Mouse (Mus musculus): ENCODE measurements at regions not wholly inside any gene's neighbourhood (a gene's known extent, or its start where the extent isn't known, plus 50 kb on each side); places are given as distances from the start of the nearest gene placed in this dataset.

- H3K4me2 ChIP-seq = no peak overlapping the region
- no peaks in the 10 kb centered on the region for H3K27me3 ChIP-seq
- no peak overlapping the region for H3K9ac ChIP-seq
- H3K36me3 ChIP-seq (replicated peaks) = no peaks in the 10 kb centered on the region
- H3K4me3 ChIP-seq (replicated peaks) = no peak overlapping the region
- 92% methylated on average over 5 of the region's 5 CpGs for WGBS
- H3K27ac ChIP-seq = no peak overlapping the region
- H3K4me1 ChIP-seq = no peaks in the 10 kb centered on the region
- no peak for ATAC-seq (ENCODE audit: low FRiP score)
- H3K9me3 ChIP-seq = no peaks in the 10 kb centered on the region
Measured at GRCm38 (mm10) chr12:14687263-14687662, 535.4 kb upstream of the Fam84a start.

GRCm38 (mm10) chr12:14676230-14676629, 524.4 kb upstream of the Fam84a start:
- Histone ChIP-seq H3K4me1 (no peaks in the 10 kb centered on the region), H3K9ac (no peak overlapping the region), H3K4me2 (no peak overlapping the region), H3K27ac (no peak overlapping the region), H3K9me3 (no peaks in the 10 kb centered on the region), H3K27me3 (no peaks in the 10 kb centered on the region), H3K36me3 (replicated peaks) (no peaks in the 10 kb centered on the region), H3K4me3 (replicated peaks) (no peak overlapping the region)
- 59% methylated on average over 3 of the region's 3 CpGs for WGBS
- peak; percentile 17; the same call in 1 of the 2 replicates for ATAC-seq (ENCODE audit: low FRiP score)

DNA sequence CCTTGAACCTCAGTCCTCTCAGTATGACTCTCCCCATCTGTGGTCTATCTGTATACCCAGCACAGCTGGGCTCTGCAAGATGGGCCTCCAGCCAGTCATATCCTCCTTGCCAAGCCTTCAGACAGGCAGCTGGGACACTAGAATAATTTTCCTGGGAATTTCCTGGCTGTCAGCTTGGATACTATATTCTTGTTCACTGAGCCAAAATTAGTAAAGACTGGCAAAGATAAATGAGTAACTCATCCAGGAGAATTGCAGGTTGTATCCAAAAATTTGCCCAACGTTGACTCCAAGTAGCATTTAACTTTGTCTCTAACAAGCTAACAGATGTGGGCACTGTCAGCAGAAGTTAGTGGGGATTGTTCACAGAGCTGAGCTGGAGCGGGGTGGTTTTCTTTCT, 514.1 kb upstream of the Fam84a start:
- WGBS = 87% methylated on average over 2 of the region's 2 CpGs
- ATAC-seq (ENCODE audit: low FRiP score) = no peak
- Histone ChIP-seq H3K9ac (no peak overlapping the region), H3K4me1 (no peaks in the 10 kb centered on the region), H3K4me3 (replicated peaks) (no peak overlapping the region), H3K4me2 (no peak overlapping the region), H3K9me3 (no peaks in the 10 kb centered on the region), H3K27me3 (no peaks in the 10 kb centered on the region), H3K36me3 (replicated peaks) (no peaks in the 10 kb centered on the region), H3K27ac (no peak overlapping the region)
